Mouse (Mus musculus) cortical plate, adult 2 months (tissue): ENCODE data around the gene Bcor.

Source experiments
- CTCF ChIP-seq: fragments of 200-500 bp; IDR thresholded peaks from 2 replicates; pipeline ENCODE4 v1.5.1; 2011; ENCODE audit warnings: mild to moderate bottlenecking, control low read depth, low read length; ENCODE audit not compliant: insufficient read depth; ENCODE audit errors: extremely low read depth
- POLR2A ChIP-seq: fragments of 200-500 bp; IDR thresholded peaks from 2 replicates; pipeline ENCODE4 v1.6.1; 2011; ENCODE audit warnings: mild to moderate bottlenecking, low read length, control low read depth; ENCODE audit not compliant: insufficient read depth; ENCODE audit errors: extremely low read depth

- TF ChIP-seq CTCF (no peak), POLR2A (no peak)
Measured at GRCm38 (mm10) chrX:12082184-12082583, 78.0 kb downstream of the Bcor start.
